Mouse (Mus musculus) C2C12 (cell line): ENCODE results near the gene Camk1g. TPM values are rescaled to one million over a fixed set of nuclear protein-coding genes. Genes with fewer than 3 reads are reported as not detected.
A peak's percentile ranks its signal among the peaks of the same experiment; 100 is the strongest.

ENCODE experiments used
- H3K27me3 ChIP-seq: one replicate; pipeline ENCODE4 v1.6.1; 2011; ENCODE audit not compliant: control insufficient read depth, insufficient read depth, insufficient read length
- H3K36me3 ChIP-seq: one replicate; pipeline ENCODE4 v1.6.1; 2011; ENCODE audit not compliant: control insufficient read depth, insufficient read depth
- H3K4me3 ChIP-seq: one replicate; pipeline ENCODE4 v1.5.1; 2011; ENCODE audit warnings: mild to moderate bottlenecking, control low read depth; ENCODE audit not compliant: poor library complexity, insufficient read depth, severe bottlenecking
- H3K79me2 ChIP-seq: one replicate; pipeline ENCODE4 v1.6.1; 2011; ENCODE audit not compliant: control insufficient read depth, insufficient read depth
- H3K79me3 ChIP-seq: one replicate; pipeline ENCODE4 v1.6.1; 2011; ENCODE audit warnings: low read depth, control low read depth
- H3ac ChIP-seq: one replicate; pipeline ENCODE3; 2011; ENCODE audit warnings: low read depth; ENCODE audit not compliant: control insufficient read depth, insufficient read length
- CEBPB ChIP-seq: IDR thresholded peaks from one replicate; pipeline ENCODE4 v1.6.1; 2011; ENCODE audit warnings: low read depth, mild to moderate bottlenecking, control low read depth, moderate library complexity
- CTCF ChIP-seq: IDR thresholded peaks from one replicate; pipeline ENCODE4 v1.5.1; 2011; ENCODE audit not compliant: control insufficient read depth, insufficient read depth, insufficient read length
- FOSL1 ChIP-seq: IDR thresholded peaks from one replicate; pipeline ENCODE4 v1.8.0; 2011; ENCODE audit warnings: mild to moderate bottlenecking, low read length; ENCODE audit not compliant: poor library complexity, insufficient read depth, severe bottlenecking
- MAX ChIP-seq: IDR thresholded peaks from one replicate; pipeline ENCODE4 v1.6.1; 2011; ENCODE audit warnings: mild to moderate bottlenecking, control low read depth
- MYOD1 ChIP-seq: IDR thresholded peaks from one replicate; pipeline ENCODE4 v1.6.1; 2011; ENCODE audit warnings: low read depth; ENCODE audit not compliant: control insufficient read depth, insufficient read length
- MYOG ChIP-seq: IDR thresholded peaks from one replicate; pipeline ENCODE4 v1.6.1; 2011; ENCODE audit not compliant: control insufficient read depth, insufficient read length; ENCODE audit errors: extremely low read depth
- USF1 ChIP-seq: IDR thresholded peaks from one replicate; pipeline ENCODE4 v1.6.1; 2011; ENCODE audit warnings: low read depth, mild to moderate bottlenecking, control low read depth, moderate library complexity
- polyA plus RNA-seq: library from polyadenylated mRNA; unstranded; fragments of >200 nt; fragmentation: generic; extraction: Trizol; gene quantifications from one replicate; pipeline ENCODE4 v1.2.1, GENCODE M21; 2012; ENCODE audit warnings: missing spikeins

Gene Camk1g
- polyA plus RNA-seq, 1 experiment, result 1.2 TPM

GRCm38 (mm10) chr1:193351583-193351982, 18.5 kb downstream of the Camk1g start:
- no peaks in the 10 kb centered on the region for H3K27me3 ChIP-seq
- no peaks in the 10 kb centered on the region for H3K79me3 ChIP-seq
- H3K4me3 ChIP-seq, result no peak overlapping the region
- H3K36me3 ChIP-seq, result no peaks in the 10 kb centered on the region
- TF ChIP-seq MAX, result no peak
- H3K79me2 ChIP-seq, result no peaks in the 10 kb centered on the region
- H3ac ChIP-seq, result no peak overlapping the region

GRCm38 (mm10) chr1:193350546-193350801, 19.6 kb downstream of the Camk1g start:
- no peak for TF ChIP-seq CTCF
- TF ChIP-seq MYOG, result no peak
- Histone ChIP-seq H3K79me2 (no peaks in the 10 kb centered on the region), H3K27me3 (no peaks in the 10 kb centered on the region), H3K4me3 (no peak overlapping the region), H3K79me3 (no peaks in the 10 kb centered on the region), H3ac (no peak overlapping the region), H3K36me3 (no peaks in the 10 kb centered on the region)

GRCm38 (mm10) chr1:193349702-193350545, 20.2 kb downstream of the Camk1g start:
- Histone ChIP-seq H3ac (no peak overlapping the region), H3K79me3 (no peaks in the 10 kb centered on the region), H3K27me3 (no peaks in the 10 kb centered on the region), H3K4me3 (no peak overlapping the region), H3K36me3 (no peaks in the 10 kb centered on the region), H3K79me2 (no peaks in the 10 kb centered on the region)
- TF ChIP-seq CTCF, result no peak
- no peak for TF ChIP-seq CEBPB
- no peak for TF ChIP-seq MAX
- TF ChIP-seq USF1, result no peak
- TF ChIP-seq FOSL1, result no peak
- TF ChIP-seq MYOG, result no peak
- TF ChIP-seq MYOD1, result no peak

- H3K36me3 ChIP-seq, result peaks cover under 1% of the 10 kb centered on the region
- H3K4me3 ChIP-seq, result no peak overlapping the region
- H3ac ChIP-seq, result no peak overlapping the region
- H3K79me3 ChIP-seq, result no peaks in the 10 kb centered on the region
- no peaks in the 10 kb centered on the region for H3K27me3 ChIP-seq
- no peaks in the 10 kb centered on the region for H3K79me2 ChIP-seq
- no peak for TF ChIP-seq CEBPB
- no peak for TF ChIP-seq MAX
- TF ChIP-seq USF1, result no peak
- no peak for TF ChIP-seq MYOG
- no peak for TF ChIP-seq MYOD1
- TF ChIP-seq FOSL1, result no peak
- TF ChIP-seq CTCF, result no peak
These were observed 21.7 kb downstream of the Camk1g start for GRCm38 (mm10) chr1:193348261-193348962.

GRCm38 (mm10) chr1:193346908-193347307, 23.2 kb downstream of the Camk1g start:
- no peak for TF ChIP-seq USF1
- TF ChIP-seq CTCF, result no peak
- TF ChIP-seq MYOG, result no peak
- no peak for TF ChIP-seq CEBPB
- no peak for TF ChIP-seq FOSL1
- no peak for TF ChIP-seq MAX
- no peak for TF ChIP-seq MYOD1
- no peaks in the 10 kb centered on the region for H3K27me3 ChIP-seq
- peaks cover 4% of the 10 kb centered on the region for H3K36me3 ChIP-seq
- no peaks in the 10 kb centered on the region for H3K79me2 ChIP-seq
- H3K79me3 ChIP-seq, result no peaks in the 10 kb centered on the region
- H3K4me3 ChIP-seq, result no peak overlapping the region
- no peak overlapping the region for H3ac ChIP-seq

GRCm38 (mm10) chr1:193344976-193345375, 25.1 kb downstream of the Camk1g start:
- Histone ChIP-seq H3K4me3 (no peak overlapping the region), H3ac (no peak overlapping the region), H3K79me3 (no peaks in the 10 kb centered on the region), H3K27me3 (no peaks in the 10 kb centered on the region), H3K79me2 (no peaks in the 10 kb centered on the region), H3K36me3 (peaks cover 4% of the 10 kb centered on the region)
- TF ChIP-seq CEBPB (no peak), MYOD1 (peak; percentile 97)
